Mouse (Mus musculus) brain, embryonic 18.5 days (tissue): ENCODE data around the gene Stk11.
"Not testable (repeated sequence)": the region's sequence is repeated elsewhere in the genome, so short reads cannot be mapped to it uniquely, and the experiment has no call there.

Source experiments
- DNase-seq: peaks from one replicate; pipeline ENCODE4 v3.0.0-alpha.2; 2012; ENCODE audit warnings: low read depth, low spot score

The Stk11 gene

DNA sequence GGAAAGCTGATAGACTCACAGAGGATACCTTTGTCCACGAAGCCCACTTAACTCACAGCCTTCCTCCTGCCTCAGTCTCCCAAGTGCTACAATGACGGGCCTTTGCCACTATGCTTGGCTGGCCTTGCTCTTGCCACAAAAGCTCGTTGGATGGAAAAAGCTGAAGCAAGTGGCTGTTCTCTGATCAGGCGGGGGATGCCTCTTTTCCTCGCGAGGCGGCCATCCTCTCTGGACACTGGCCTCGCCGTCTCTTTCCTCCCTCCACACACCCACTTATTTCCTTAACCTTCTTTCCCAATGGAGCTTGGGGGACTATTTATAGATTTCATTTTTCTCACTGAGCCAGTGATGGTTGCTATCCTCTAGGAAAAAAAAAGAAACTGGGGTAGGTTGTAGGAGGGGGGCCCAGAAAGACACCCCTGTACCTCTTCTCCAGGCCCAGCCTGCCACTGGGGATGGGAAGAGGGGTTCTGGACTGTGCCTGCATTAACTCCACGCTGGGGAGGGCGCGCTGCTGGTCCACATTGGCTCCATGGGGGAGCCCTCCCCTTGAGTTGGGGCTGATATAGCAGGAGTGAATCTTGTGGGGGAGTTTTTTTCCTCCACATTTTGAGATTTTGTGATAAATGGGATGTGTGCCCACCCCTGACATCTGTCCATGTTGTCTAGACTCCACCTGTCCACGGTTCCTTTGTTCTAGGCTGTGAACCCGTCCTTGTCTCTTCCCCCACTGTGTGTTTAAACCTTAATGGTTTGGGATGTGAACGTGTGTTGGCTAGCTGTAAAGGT, 41.7 kb downstream of the Stk11 start:
- no peak for DNase-seq

DNA sequence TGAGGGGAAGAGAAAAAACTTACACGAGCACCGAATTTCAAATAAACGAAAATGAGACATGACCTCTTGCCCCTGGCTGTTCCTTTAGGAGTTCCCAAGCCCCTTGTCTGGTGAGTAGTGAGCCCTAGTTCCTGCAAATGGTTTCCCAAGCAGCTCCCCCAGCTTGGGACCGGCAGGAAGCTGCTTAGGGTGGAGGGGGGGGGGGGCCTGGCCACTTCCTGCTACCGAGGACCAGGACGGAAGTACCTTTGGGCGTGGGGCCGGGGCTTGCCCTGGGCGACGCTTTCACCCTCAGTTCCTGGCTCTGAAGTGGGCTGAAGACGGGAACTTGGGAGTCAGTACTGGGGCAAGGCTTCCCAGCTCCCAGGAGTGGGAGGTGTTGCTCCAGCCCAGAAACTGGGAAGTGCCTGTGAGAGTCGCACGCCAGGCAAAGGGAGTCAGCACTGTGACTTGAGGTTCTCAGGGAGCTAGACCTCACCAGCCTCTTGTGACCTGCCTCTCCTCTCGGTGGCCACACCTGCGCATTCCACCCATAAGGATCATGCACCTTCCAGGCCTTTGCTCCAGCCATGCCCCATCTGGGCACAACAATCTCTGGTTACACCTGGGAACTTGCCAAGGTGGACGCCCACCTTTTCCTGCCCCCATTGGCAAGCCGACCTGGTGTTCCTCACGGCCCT, 42.8 kb downstream of the Stk11 start:
- DNase-seq: no peak

DNA sequence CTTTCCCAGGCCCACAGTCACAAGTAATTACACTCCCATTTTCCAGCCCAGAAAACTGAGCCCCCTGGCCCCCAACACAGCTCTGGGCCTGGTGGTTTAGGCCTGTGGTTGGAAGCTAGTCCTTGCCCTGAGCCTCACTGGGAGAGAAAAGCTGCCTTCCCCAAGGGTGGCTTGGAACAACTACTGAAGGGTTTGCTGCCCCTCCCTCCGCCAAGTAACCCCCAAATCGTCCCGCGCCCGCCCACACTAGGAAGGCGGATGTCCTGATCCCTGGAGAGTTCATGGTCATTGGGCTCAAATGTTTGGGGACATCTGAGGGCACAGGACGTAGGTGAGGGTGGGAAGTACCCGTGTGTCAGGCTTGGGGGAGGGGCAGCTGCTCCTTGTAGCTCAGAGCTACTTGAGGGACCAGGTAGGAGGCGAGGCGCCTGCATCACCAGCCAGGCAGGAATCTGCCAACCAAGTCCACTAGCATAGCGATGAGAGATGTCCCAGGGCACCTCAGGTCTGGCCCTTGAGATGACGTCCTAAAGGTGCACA, 43.5 kb downstream of the Stk11 start:
- DNase-seq: no peak

DNA sequence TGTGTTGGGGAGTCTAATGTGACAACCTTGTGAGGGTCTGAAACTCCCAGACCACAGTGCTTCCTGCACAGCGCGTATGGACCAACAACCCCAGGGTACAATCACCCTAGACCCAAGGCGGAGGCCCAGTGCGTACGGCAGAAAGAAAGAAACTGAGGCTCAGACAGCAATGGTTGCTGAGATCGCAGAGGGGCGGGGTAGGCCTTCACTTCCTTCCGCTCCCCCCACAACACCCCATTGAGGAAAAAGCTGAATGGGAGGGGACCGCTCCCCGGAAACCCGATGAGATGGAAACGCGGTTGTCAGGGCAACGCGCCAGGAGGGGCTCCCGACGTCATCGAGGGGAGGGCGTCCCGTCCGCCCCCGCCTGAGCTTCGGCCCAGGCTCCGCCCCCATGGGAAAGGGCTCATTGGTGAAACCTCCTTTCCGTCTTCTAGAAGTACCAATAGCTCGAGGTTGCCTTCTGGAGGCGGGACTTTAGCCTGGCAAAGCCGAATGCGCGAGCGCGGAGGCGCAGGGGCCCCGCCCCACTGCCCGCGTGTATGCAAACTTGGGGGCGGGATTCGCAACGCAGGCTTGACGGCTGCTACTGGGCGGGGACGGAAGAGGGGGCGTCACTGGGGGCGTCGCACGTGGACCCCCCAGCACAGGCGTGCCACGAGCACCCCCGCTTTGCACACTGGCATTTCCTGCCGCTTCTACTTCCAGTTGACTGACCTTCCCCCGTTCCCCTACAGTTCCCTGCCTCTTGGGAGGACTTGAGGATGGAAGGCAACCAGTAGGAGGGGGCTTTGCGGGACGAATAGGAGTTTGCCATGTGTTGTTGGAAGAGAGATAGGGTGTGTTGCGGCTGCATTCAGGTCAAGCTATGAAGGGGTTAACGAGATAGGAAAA, 44.2 kb downstream of the Stk11 start:
- peak; percentile 98 for DNase-seq

- no peak for DNase-seq
Measured at GRCm38 (mm10) chr10:80160455-80161371, 45.1 kb downstream of the Stk11 start.

GRCm38 (mm10) chr10:80161522-80162242, 46.1 kb downstream of the Stk11 start:
- DNase-seq: no peak

DNA sequence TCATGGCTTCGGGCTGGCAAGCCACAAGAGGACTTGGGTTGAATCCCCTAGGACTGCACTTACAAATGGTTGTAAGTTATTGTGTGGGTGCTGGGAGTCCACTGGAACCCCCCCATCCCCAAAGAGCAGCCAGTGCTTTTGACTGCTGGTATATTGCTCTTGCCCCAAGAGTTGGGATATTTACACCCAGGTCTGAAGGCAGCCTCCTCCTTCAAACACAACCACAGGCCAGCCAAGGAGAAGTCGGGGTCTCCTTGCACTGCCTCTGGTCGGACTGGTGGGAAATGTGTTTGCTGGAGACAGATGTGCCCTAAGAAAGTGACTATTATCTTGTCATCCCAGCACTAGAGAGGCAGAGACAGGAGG, 46.6 kb downstream of the Stk11 start:
- no peak for DNase-seq

- DNase-seq: no peak
Measured at GRCm38 (mm10) chr10:80162716-80163299, 47.2 kb downstream of the Stk11 start.

GRCm38 (mm10) chr10:80163721-80164120, 48.1 kb downstream of the Stk11 start:
- no peak for DNase-seq

DNA sequence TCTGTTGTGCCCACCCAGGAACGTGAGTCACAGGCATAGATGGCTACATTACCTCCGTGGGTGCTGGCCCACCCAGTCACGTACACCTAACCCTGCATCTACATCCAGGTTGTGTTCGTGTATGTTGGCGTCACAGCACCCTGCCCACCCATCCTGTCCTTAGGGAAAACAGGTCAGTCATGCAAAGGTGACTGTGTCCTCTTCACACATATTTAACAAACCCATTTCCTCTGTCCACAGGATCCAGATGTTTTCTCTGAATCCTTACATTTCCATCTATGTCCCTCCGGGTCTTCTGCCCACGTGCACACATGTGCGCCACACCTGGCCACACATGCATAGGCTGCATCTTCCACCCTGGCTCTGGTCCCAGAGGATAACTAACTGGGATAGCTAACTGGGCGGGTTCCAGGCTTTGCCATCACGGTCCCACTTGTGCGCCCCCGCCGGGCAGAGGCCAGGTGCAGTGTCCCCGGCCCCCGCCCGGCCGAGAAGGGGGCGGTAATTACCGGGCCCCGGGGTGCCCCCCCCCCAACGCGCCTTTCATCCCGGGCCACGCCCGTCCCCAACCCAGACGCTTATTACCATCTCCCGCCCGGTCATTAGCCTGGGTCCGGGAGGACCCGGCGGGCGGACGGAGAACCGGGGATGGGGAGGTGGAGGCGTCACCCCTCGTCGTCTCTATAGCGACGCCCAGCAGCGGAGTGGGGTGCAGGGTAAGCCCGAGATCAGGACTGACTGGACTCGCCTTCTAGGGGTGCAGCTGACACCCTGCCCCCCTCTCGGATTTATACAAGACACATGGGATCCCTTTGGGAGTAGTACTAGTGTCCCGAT, 48.8 kb downstream of the Stk11 start:
- DNase-seq: no peak

- no peak for DNase-seq
Measured at GRCm38 (mm10) chr10:80164998-80165344, 49.4 kb downstream of the Stk11 start.

DNA sequence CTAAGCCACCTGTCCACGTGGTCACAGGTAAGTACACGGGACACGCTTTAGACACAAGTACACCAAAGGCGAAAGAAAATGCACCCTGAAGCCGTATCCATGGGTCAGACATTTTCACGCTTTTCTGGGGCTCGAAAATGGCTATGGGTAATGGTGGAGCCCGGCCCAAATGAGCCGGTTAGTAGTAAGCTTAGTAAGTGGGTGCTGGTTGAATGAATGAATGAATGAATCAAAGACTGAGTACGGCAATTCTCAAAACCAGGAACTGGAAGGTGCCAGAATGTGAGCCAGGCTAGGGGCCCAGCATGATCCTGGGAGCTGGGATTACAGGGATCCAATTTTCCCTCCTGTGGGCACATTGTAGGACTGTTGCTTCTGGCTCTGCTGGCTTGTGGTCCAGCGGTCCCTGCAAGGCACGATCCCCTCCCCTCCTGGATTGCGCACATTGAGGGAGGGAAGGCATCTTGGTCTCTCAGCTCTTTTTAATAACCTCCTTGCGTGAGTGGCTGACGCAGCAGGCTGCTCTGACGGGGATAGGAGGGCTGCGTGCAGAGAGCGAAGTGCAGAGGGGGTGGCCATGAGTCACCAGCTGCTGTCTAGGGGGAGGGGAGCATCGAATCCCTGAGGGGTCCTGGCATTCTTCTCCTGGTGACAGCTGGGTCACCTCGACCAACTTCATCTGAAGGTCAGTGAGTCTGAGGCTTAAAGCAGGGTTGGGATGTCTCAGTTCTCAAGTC, 50.0 kb downstream of the Stk11 start, which contains the start of gene Cirbp:
Gene Cirbp (plus strand): TSS at position 594 of the 737 bp plus-strand sequence.
- no peak for DNase-seq

DNA sequence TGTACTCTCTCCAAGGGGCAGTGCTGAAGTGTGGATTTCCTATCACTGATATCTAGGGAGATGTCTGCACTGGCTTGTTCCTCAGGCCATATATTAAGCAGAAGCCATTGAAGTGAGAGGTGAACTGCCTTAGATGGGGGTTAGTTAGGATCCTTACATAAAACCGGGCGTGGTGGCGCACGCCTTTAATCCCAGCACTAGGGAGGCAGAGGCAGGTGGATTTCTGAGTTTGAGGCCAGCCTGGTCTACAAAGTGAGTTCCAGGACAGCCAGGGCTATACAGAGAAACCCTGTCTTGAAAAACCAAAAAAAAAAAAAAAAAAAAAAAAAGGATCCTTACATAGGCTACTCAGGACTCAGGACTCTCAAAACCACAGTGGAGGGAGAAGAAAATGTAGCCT, 50.5 kb downstream of the Stk11 start:
- DNase-seq: not testable (repeated sequence)

DNA sequence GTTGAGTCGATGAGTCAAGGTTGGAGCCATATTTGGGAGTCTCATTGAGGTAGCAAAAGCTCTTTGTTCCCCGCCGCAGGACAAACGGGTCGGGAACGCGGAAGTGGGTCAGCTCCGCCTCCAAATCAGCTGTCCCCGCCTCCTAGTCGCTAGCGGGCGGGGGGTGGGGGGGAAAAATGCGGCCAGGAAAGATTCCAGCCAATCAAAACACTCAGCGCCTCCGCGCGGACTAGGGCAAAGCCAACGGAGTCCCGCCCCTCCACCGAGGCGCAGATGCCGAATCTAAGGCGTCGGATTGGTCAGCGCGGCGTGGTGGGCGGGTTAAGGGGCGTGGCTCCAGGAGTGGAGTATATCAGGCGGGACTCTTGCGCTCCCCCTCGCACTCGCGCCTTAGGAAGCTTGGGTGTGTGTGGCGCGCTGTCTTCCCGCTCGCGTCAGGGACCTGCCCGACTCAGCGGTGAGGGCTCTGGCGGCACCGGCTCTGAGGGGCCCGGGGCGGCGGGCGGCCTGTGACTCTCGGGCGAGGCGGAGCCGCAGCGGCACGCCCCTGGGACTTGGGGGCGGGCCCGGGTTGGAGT, 51.9 kb downstream of the Stk11 start:
- DNase-seq: peak; percentile 98

DNA sequence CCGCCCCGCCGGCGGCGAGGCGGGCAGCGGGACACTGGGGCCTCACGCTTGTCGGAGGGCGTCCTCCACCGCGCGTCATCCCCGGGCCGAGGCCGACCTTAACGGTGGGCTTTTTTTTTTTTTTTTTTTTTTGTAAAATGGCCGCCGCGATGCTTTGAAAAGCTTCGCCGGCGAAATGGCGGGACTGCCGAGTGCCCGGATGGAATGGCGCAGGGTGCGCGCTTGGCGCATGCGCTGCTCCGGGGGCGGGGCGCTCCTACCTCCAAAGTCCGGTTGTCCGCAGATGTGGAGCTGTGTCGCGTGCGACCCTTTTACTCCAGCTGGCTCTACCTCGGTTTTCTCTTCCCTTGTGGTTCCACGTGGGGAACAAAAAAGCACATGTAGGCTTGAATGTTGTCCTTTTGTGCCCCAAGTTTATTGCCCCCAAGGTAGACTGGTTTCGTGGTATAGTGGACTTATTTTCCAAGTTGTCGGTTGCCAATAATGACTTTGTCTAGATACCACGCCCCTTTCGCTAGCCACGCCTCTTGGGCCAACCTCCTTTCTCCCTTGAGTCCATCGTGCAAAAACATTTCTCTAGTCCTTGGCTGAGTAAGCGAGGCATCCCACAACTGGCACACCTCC, 52.5 kb downstream of the Stk11 start:
- DNase-seq: no peak

DNA sequence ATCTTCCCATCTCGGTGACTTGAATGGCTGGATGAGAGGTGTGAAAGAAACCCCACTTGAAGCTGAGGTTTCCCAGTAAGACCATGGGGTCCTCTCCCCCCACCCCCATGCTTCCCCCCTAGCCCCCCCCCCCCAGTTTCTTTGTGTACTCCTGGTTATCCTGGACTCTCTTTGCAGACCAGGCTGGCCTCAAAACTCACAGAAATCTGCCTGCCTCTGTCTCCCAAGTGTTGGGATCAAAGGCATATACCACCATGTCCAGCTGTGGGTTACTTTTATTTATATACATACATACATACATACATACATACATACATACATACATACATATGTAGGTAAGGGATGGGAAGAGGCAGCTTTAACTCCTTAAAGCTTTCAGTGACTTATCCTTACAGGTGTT, 53.5 kb downstream of the Stk11 start:
- DNase-seq: no peak

DNA sequence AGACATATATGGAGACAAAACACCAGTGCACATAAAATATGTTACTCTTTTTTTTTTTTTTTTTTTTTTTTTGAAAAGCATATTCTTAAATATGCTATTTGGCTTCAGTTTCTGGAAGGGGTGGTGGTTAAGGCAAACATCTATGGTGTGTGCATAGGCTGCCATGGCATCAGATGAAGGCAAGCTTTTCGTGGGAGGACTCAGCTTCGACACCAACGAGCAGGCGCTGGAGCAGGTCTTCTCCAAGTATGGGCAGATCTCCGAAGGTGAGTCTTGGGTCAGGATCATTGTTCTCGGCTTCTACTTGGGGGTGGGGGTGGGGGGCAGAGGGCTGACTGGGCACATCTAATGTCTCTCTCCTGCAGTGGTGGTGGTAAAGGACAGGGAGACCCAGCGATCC, 54.0 kb downstream of the Stk11 start:
- no peak for DNase-seq
